Mouse (Mus musculus) lung, adult 2 months (tissue): ENCODE data around the gene Rab3b.

Experiments used
- CTCF ChIP-seq: fragments of 200-500 bp; IDR thresholded peaks from 2 replicates; pipeline ENCODE4 v1.5.1; 2011; ENCODE audit warnings: mild to moderate bottlenecking, low read length, control low read depth; ENCODE audit not compliant: insufficient read depth
- POLR2A ChIP-seq: fragments of 200-500 bp; IDR thresholded peaks from 2 replicates; pipeline ENCODE4 v1.6.1; 2011; ENCODE audit warnings: low read depth, mild to moderate bottlenecking, control low read depth, low read length, borderline replicate concordance; ENCODE audit errors: extremely low read depth

DNA sequence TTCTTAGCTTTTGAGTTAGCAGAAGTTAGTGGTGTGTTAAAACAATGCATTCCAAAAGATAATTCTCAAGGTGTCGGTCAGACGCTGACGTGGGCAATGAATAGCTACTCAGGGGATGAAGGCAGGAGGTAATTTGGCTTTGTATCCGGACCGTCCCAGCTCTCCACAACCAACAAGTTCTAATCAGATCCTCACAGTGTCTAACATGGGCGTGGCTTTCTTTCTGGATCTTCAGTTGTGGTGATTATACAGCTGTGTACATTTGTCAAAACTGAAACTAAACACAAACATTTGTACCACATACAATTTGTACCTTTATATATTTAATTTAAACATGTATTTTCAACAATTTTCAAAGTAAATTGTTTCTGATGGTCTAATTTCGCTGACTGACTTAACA, 12.1 kb upstream of the Rab3b start:
- no peak for TF ChIP-seq CTCF
- TF ChIP-seq POLR2A = no peak
